Mouse (Mus musculus) cortical plate, adult 2 months (tissue): ENCODE data around the gene Nav1.

Experiments used
- CTCF ChIP-seq: fragments of 200-500 bp; IDR thresholded peaks from 2 replicates; pipeline ENCODE4 v1.5.1; 2011; ENCODE audit warnings: mild to moderate bottlenecking, control low read depth, low read length; ENCODE audit not compliant: insufficient read depth; ENCODE audit errors: extremely low read depth
- POLR2A ChIP-seq: fragments of 200-500 bp; IDR thresholded peaks from 2 replicates; pipeline ENCODE4 v1.6.1; 2011; ENCODE audit warnings: mild to moderate bottlenecking, low read length, control low read depth; ENCODE audit not compliant: insufficient read depth; ENCODE audit errors: extremely low read depth

DNA sequence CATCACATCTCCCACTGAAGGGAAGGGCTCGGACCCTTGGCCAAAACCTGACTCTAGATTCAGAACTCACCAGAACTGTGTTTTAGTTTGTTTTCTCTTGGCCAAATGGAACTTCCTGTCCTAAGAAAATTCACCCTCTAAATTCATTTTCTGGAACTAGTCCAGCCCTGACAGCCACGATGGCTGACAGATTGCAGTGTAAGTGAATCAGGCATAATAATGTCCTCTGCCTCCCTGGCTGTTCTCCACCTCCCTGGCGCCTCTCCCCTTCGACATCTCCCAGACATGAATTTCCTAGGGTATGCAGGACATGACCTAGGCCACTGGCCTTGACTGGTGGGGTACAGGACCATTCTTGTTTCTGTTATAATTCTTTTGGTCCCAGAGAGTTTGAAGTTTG is 144.8 kb downstream of the Nav1 start:
- TF ChIP-seq CTCF (no peak), POLR2A (no peak)
